Mouse (Mus musculus) neural tube, postnatal 0 days (tissue): ENCODE results near the gene Bmp8a. TPM values are rescaled to one million over a fixed set of nuclear protein-coding genes. Genes with fewer than 3 reads are reported as not detected.

ENCODE experiments used
- polyA plus RNA-seq: library from polyadenylated mRNA; unstranded; fragments of >200 nt; fragmentation: Nextera tagmentation; extraction: Ambion mirVana; gene quantifications from 2 replicates; pipeline ENCODE4 v1.2.1, GENCODE M21; 2015

The Bmp8a gene
- polyA plus RNA-seq: 0.15 and 0.45 TPM in 2 replicates

DNA sequence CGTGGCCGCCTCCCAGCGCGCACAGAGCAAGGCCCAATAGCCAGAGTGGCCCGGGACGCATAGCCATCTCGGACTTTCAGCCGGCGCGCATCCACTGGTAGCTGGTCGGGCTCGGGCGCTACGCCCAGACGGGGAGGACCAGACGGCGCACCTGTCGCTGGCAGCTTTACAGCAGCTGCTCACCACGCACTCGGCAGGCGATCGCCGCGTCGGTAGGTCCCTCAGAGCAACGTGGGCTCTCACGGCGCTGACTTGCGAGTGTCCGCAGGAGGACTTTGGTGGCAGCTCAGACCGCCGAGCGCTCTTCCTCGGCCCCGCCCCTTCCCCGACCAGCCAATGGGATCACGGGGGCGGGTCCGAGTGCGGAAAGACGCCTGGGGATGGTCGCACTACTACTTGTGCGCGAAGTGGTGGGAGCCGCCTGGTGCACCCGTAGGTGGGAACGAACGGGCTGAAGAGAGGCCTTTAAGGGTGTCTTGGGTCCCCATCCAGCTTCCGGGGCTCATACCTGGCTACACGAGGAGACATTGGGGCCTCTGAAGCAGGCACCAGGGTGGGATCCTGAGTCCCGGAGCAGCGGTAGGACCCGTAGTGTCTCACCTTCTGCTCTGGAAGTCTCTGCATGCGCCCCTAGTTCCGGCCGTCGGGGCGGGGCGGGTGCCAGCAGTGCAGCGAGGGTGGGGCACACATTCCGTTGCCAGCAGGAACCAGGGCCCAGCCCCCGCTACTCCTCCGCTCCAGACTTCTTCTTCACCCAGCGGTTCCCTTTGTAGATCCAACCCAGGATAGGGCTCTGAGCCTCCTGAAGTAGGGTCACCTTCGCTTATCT lies at the start of gene Bmp8a:
Gene Bmp8a, minus strand, starts transcription at position 611 of the 829 bp plus-strand sequence.

DNA sequence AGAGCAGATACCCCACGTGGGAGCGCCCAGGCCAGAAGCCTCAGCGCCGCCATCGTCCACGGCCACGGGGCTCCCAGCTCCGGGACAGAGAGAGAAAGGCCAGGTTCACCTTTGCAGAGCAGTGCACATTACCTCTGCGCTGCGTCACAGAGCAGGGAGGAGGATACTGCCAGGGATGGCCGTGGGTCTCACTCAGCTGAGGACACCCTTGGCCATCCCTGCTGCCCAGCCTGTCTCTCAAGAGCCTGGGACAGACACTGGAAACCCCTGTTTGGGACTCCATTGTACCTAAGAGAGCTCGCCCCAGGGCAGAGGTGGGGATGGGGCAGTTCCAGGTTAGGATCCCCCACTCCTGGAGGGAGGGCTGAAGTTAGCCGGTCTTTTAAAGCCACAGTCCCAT lies 19.5 kb downstream of the Bmp8a start, which contains the start of gene Oxct2a:
Gene Oxct2a, minus strand, starts transcription at position 101 of the 400 bp plus-strand sequence.

Other genes starting within 250 kb of the Bmp8a start
- 0.43 and 0.48 TPM in 2 replicates for gene Bmp8b, start 238.1 kb downstream of the Bmp8a start, polyA plus RNA-seq
- 1.0 and 1.2 TPM in 2 replicates for gene Oxct2b, start 227.0 kb downstream of the Bmp8a start, polyA plus RNA-seq
- gene Ppie, start 203.3 kb downstream of the Bmp8a start, polyA plus RNA-seq: 39.8 and 41.7 TPM in 2 replicates
- gene Hpcal4, start 160.0 kb downstream of the Bmp8a start, polyA plus RNA-seq: 62.2 and 66.7 TPM in 2 replicates
- gene Nt5c1a, start 141.7 kb downstream of the Bmp8a start, polyA plus RNA-seq: 0.43 and 0.62 TPM in 2 replicates
- 4.1 and 4.3 TPM in 2 replicates for gene Heyl, start 109.7 kb downstream of the Bmp8a start, polyA plus RNA-seq
- 20.4 and 22.7 TPM in 2 replicates for gene Pabpc4, start 80.9 kb downstream of the Bmp8a start, polyA plus RNA-seq
- 0.20 and 0.48 TPM in 2 replicates for gene Oxct2a, start 19.6 kb downstream of the Bmp8a start, polyA plus RNA-seq